Mouse (Mus musculus) lung, adult 2 months (tissue): Measurements from ENCODE around the gene Reep3. TPM values are rescaled to one million over a fixed set of nuclear protein-coding genes. Genes with fewer than 3 reads are reported as not detected.
A peak's percentile ranks its signal among the peaks of the same experiment; 100 is the strongest.

Source experiments
- DNase-seq: peaks from one replicate; pipeline ENCODE4 v3.0.0; 2022
- H3K4me1 ChIP-seq: fragments of 200-500 bp; 2 replicates; pipeline ENCODE4 v1.6.1; 2011; ENCODE audit warnings: low read length; ENCODE audit not compliant: control insufficient read depth, insufficient read depth
- H3K4me3 ChIP-seq: fragments of 200-500 bp; replicated peaks from 2 replicates; pipeline ENCODE3; 2011; ENCODE audit warnings: low read depth, mild to moderate bottlenecking, control low read depth, low read length; ENCODE audit errors: extremely low read depth
- CTCF ChIP-seq: fragments of 200-500 bp; IDR thresholded peaks from 2 replicates; pipeline ENCODE4 v1.5.1; 2011; ENCODE audit warnings: mild to moderate bottlenecking, low read length, control low read depth; ENCODE audit not compliant: insufficient read depth
- POLR2A ChIP-seq: fragments of 200-500 bp; IDR thresholded peaks from 2 replicates; pipeline ENCODE4 v1.6.1; 2011; ENCODE audit warnings: low read depth, mild to moderate bottlenecking, control low read depth, low read length, borderline replicate concordance; ENCODE audit errors: extremely low read depth
- WGBS: fragments of 180-500 bp; shearing (Covaris S2); methylation state at CpG from one replicate; pipeline ENCODE4 v1.1.7; 2018; 5-methylcytosine and 5-hydroxymethylcytosine counted together
- polyA plus RNA-seq: library from polyadenylated mRNA; depleted of rRNA; stranded (reverse); fragments of >200 nt; gene quantifications from 2 replicates; pipeline ENCODE4 v1.2.3, GENCODE M21; 2012

The Reep3 gene
- polyA plus RNA-seq, 1 experiment: 26.5 TPM

- Histone ChIP-seq H3K4me3 (no peak overlapping the region), H3K4me1 (no peaks in the 10 kb centered on the region)
- no peak for DNase-seq
- no peak for TF ChIP-seq POLR2A
- TF ChIP-seq CTCF: no peak
- 56% methylated on average over 5 of the region's 5 CpGs for WGBS
These were observed 104.2 kb downstream of the Reep3 start for GRCm38 (mm10) chr10:66992591-66992990.

- no peak overlapping the region for H3K4me3 ChIP-seq
- no peaks in the 10 kb centered on the region for H3K4me1 ChIP-seq
- peak; percentile 13 for DNase-seq
- 71% methylated on average over 3 of the region's 3 CpGs for WGBS
- TF ChIP-seq CTCF: no peak
- no peak for TF ChIP-seq POLR2A
These were observed 106.2 kb downstream of the Reep3 start for GRCm38 (mm10) chr10:66990506-66990905.

GRCm38 (mm10) chr10:66983043-66983442 is 113.7 kb downstream of the Reep3 start:
- Histone ChIP-seq H3K4me1 (no peaks in the 10 kb centered on the region), H3K4me3 (no peak overlapping the region)
- no peak for DNase-seq
- no peak for TF ChIP-seq POLR2A
- TF ChIP-seq CTCF: no peak
- WGBS: 84% methylated on average over 5 of the region's 5 CpGs

- Histone ChIP-seq H3K4me1 (no peaks in the 10 kb centered on the region), H3K4me3 (no peak overlapping the region)
- 82% methylated on average over 2 of the region's 2 CpGs for WGBS
- TF ChIP-seq CTCF (no peak), POLR2A (no peak)
- no peak for DNase-seq
These were observed 118.5 kb downstream of the Reep3 start for GRCm38 (mm10) chr10:66978215-66978614.

- TF ChIP-seq POLR2A (no peak), CTCF (no peak)
- H3K4me3 ChIP-seq: no peak overlapping the region
- DNase-seq: no peak
- 68% methylated on average over 3 of the region's 3 CpGs for WGBS
- H3K4me1 ChIP-seq: no peaks in the 10 kb centered on the region
These were observed 119.7 kb downstream of the Reep3 start for GRCm38 (mm10) chr10:66977093-66977492.

- no peak for DNase-seq
- no peak overlapping the region for H3K4me3 ChIP-seq
- WGBS: 63% methylated on average over 1 of the region's 1 CpGs
- TF ChIP-seq POLR2A: no peak
- no peak for TF ChIP-seq CTCF
- H3K4me1 ChIP-seq: no peaks in the 10 kb centered on the region
These were observed 121.3 kb downstream of the Reep3 start for GRCm38 (mm10) chr10:66975451-66975850.

GRCm38 (mm10) chr10:66974417-66974816 is 122.3 kb downstream of the Reep3 start:
- WGBS: 82% methylated on average over 4 of the region's 4 CpGs
- no peak overlapping the region for H3K4me3 ChIP-seq
- no peak for TF ChIP-seq POLR2A
- H3K4me1 ChIP-seq: no peaks in the 10 kb centered on the region
- DNase-seq: no peak

GRCm38 (mm10) chr10:66973866-66974265 is 122.9 kb downstream of the Reep3 start:
- Histone ChIP-seq H3K4me3 (no peak overlapping the region), H3K4me1 (no peaks in the 10 kb centered on the region)
- no peak for DNase-seq
- TF ChIP-seq CTCF (no peak), POLR2A (no peak)
- 66% methylated on average over 6 of the region's 6 CpGs for WGBS

- 76% methylated on average over 2 of the region's 2 CpGs for WGBS
- H3K4me1 ChIP-seq: no peaks in the 10 kb centered on the region
These were observed 123.5 kb downstream of the Reep3 start for GRCm38 (mm10) chr10:66973274-66973673.

GRCm38 (mm10) chr10:66970336-66971115 is 126.2 kb downstream of the Reep3 start:
- WGBS: 88% methylated on average over 23 of the region's 23 CpGs
- H3K4me1 ChIP-seq: no peaks in the 10 kb centered on the region
- DNase-seq: no peak
- TF ChIP-seq CTCF (no peak), POLR2A (no peak)
- H3K4me3 ChIP-seq: no peak overlapping the region

More at GRCm38 (mm10) chr10:66973274-66973673, 123.5 kb downstream of the Reep3 start:
- TF ChIP-seq POLR2A (no peak), CTCF (no peak)
- no peak overlapping the region for H3K4me3 ChIP-seq
- no peak for DNase-seq
